24 mouse cellular contexts compared by ENCODE assay signal in the genomic region with DNA sequence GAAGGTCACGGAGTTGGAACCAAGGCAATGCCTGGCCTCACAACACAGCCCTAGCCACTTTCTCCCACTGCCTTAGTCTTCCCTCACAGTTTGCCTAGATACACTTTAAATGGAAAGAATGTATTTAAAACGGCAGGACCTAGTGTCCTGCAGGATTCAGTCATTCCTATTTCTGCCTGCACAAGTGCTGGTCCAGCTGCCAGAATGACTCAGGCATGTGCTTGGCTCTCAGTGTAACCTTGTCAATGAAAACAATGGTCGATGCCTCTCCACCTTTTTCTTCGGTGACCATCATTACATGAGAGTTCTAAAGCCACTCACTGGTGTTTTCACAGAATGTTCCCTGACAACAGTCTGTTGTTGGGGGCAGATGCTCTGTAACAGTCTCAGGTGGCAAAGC. TPM values are rescaled to one million over a fixed set of nuclear protein-coding genes. Genes with fewer than 3 reads are reported as not detected.
DNase-seq lines count a peak whose midpoint lies in the region; ATAC-seq and TF ChIP-seq lines count a peak whose summit lies in the region.
"Had no signal": no experiment of that assay in that cellular context is flagged by ENCODE, and none has a peak within 500 bp of the region (broad histone marks: within the 10 kb centered on the region; RNA-seq: fewer than 3 reads in every experiment).

No protein-coding gene starts in this region.

- H3K4me1 ChIP-seq in midbrain, embryonic 11.5 days (ENCODE audit: control insufficient read depth, insufficient read depth, low read length): no peaks in the 10 kb centered on the region
- no peaks in the 10 kb centered on the region for H3K4me1 ChIP-seq in midbrain, postnatal 0 days (ENCODE audit: insufficient read depth, low read length)
- H3K4me1 ChIP-seq: embryonic facial prominence, embryonic 12.5 days; forebrain, embryonic 15.5 days; heart, embryonic 15.5 days; hindbrain, embryonic 15.5 days had no signal

- H3K9me3 ChIP-seq in midbrain, embryonic 11.5 days (ENCODE audit: control insufficient read depth, low read length): no peaks in the 10 kb centered on the region
- H3K9me3 ChIP-seq in midbrain, postnatal 0 days (ENCODE audit: low read length): no peaks in the 10 kb centered on the region
- H3K9me3 ChIP-seq: embryonic facial prominence, embryonic 12.5 days; forebrain, embryonic 15.5 days; heart, embryonic 15.5 days; hindbrain, embryonic 15.5 days had no signal

- no peak for TF ChIP-seq CTCF in midbrain, postnatal 0 days (IDR thresholded peaks at IDR 0.05)

- no peak overlapping the region for H3K27ac ChIP-seq in midbrain, embryonic 11.5 days (ENCODE audit: low read depth, low read length)
- H3K27ac ChIP-seq in midbrain, postnatal 0 days (ENCODE audit: low read depth, low read length): no peak overlapping the region
- H3K27ac ChIP-seq: embryonic facial prominence, embryonic 12.5 days; forebrain, embryonic 15.5 days; heart, embryonic 15.5 days; hindbrain, embryonic 15.5 days had no signal

- peak; percentile 41 for ATAC-seq in frontal cortex, adult (ENCODE audit: low TSS enrichment)
- no peak for ATAC-seq in midbrain, embryonic 11.5 days (ENCODE audit: low FRiP score)
- no peak for ATAC-seq in midbrain, postnatal 0 days (ENCODE audit: low FRiP score)
- ATAC-seq: activated CD4-positive, CD25-positive, alpha-beta regulatory T cell, adult 4 months; forebrain, embryonic 15.5 days; intestine, embryonic 16.5 days; Patski had no signal

- H3K9ac ChIP-seq in midbrain, embryonic 11.5 days (ENCODE audit: low read length): no peak overlapping the region
- H3K9ac ChIP-seq in midbrain, postnatal 0 days (replicated peaks; ENCODE audit: low read length, poor library complexity, severe bottlenecking): no peak overlapping the region
- H3K9ac ChIP-seq: embryonic facial prominence, embryonic 12.5 days; forebrain, embryonic 15.5 days; heart, embryonic 15.5 days; hindbrain, embryonic 15.5 days had no signal

- H3K4me3 ChIP-seq in midbrain, embryonic 11.5 days (ENCODE audit: low read depth, low read length): no peak overlapping the region
- H3K4me3 ChIP-seq in midbrain, postnatal 0 days (ENCODE audit: low read depth, low read length): no peak overlapping the region
- H3K4me3 ChIP-seq in myocyte: no peak overlapping the region
- H3K4me3 ChIP-seq: embryonic facial prominence, embryonic 12.5 days; forebrain, embryonic 15.5 days; heart, embryonic 15.5 days; hindbrain, embryonic 15.5 days had no signal

- no peak overlapping the region for H3K4me2 ChIP-seq in midbrain, embryonic 11.5 days
- no peak overlapping the region for H3K4me2 ChIP-seq in midbrain, postnatal 0 days (ENCODE audit: low read depth, low read length, poor library complexity, severe bottlenecking)
- no peak overlapping the region for H3K4me2 ChIP-seq in myocyte (ENCODE audit: low read depth)
- H3K4me2 ChIP-seq: embryonic facial prominence, embryonic 12.5 days; forebrain, embryonic 15.5 days; heart, embryonic 11.5 days; heart, embryonic 15.5 days; hindbrain, embryonic 15.5 days had no signal

- 94% methylated on average over 4 of the region's 4 CpGs for WGBS in midbrain, embryonic 11.5 days
- 85% methylated on average over 4 of the region's 4 CpGs for WGBS in midbrain, postnatal 0 days

- no peaks in the 10 kb centered on the region for H3K27me3 ChIP-seq in midbrain, embryonic 11.5 days (ENCODE audit: control insufficient read depth, insufficient read depth, low read length)
- no peaks in the 10 kb centered on the region for H3K27me3 ChIP-seq in midbrain, postnatal 0 days (ENCODE audit: insufficient read depth, low read length)
- no peaks in the 10 kb centered on the region for H3K27me3 ChIP-seq in myocyte (ENCODE audit: control insufficient read depth, insufficient read depth, insufficient read length)
- H3K27me3 ChIP-seq: embryonic facial prominence, embryonic 12.5 days; forebrain, embryonic 15.5 days; heart, embryonic 15.5 days; hindbrain, embryonic 15.5 days; Patski had no signal

- no peak overlapping the region for H3ac ChIP-seq in myocyte (ENCODE audit: control insufficient read depth, insufficient read length)

- TF ChIP-seq POLR2A in myocyte (IDR thresholded peaks at IDR 0.05; ENCODE audit: insufficient read length, low read depth): no peak

- DNase-seq in adrenal gland, adult (ENCODE audit: inconsistent age in 2 of 2, low spot score in 1 of 2): peak; percentile 36 to 60
- no peak for DNase-seq in adrenal gland, adult 18-20 months (ENCODE audit: low spot score in 2 of 2)
- no peak for DNase-seq in frontal cortex, postnatal 36 days (ENCODE audit: low spot score in 2 of 2)
- DNase-seq in midbrain, embryonic 11.5 days (ENCODE audit: low spot score, missing footprints): peak; percentile 19
- no peak for DNase-seq in midbrain, postnatal 0 days (ENCODE audit: low spot score)
- no peak for DNase-seq in lung, postnatal 4 days
- DNase-seq: cerebellum, adult 2 months; cerebellum, postnatal 10 days; gastrocnemius, postnatal 14 days; heart, postnatal 36 days; kidney, adult 2 months had no signal

- H3K36me3 ChIP-seq in midbrain, embryonic 11.5 days (ENCODE audit: control insufficient read depth, insufficient read depth, low read length): peaks cover 11% of the 10 kb centered on the region; the same call in 1 of the 2 replicates
- peaks cover 29% of the 10 kb centered on the region for H3K36me3 ChIP-seq in midbrain, postnatal 0 days (ENCODE audit: insufficient read depth, low read length)
- peaks cover 19% of the 10 kb centered on the region for H3K36me3 ChIP-seq in myocyte (ENCODE audit: control insufficient read depth, insufficient read depth)

- H3K79me2 ChIP-seq in myocyte (ENCODE audit: control insufficient read depth, insufficient read depth): no peaks in the 10 kb centered on the region

TF ChIP-seq in myocyte, 11 proteins besides CTCF, POLR2A, EP300 and RAD21:
- TF ChIP-seq E2F4 (IDR thresholded peaks at IDR 0.05; ENCODE audit: insufficient read depth): no peak
- TF ChIP-seq MYOG (IDR thresholded peaks at IDR 0.05; ENCODE audit: control insufficient read depth in 1 of 3, insufficient read depth in 1 of 3, insufficient read length in 2 of 3, low read depth in 2 of 3): peak in 2 of 3 experiments; percentile 57 to 66
- no peak for TF ChIP-seq TCF12 (IDR thresholded peaks at IDR 0.05; ENCODE audit: insufficient read depth, poor library complexity, severe bottlenecking)
- peak in 1 of 3 experiments; percentile 66 for TF ChIP-seq MYOD1 (IDR thresholded peaks at IDR 0.05; ENCODE audit: control insufficient read depth in 1 of 3, insufficient read length in 2 of 3, low read depth in 2 of 3)
TF ChIP-seq in myocyte: peak in this region for 2.

RNA-seq across cellular contexts. Expression of gene Poc5, which starts 30.4 kb away (rescaled TPM):
- total RNA-seq in adrenal gland, adult 18-20 months (2021): 10 to 100 TPM; 13.1 to 14.0 TPM
- 28.5 and 31.5 TPM in 2 replicates for polyA plus RNA-seq in midbrain, embryonic 11.5 days (2014; fragmentation: Nextera tagmentation; extraction: Ambion mirVana)
- total RNA-seq in midbrain, postnatal 0 days (2014; rRNA removed): 24.0 and 27.7 TPM in 2 replicates
- polyA plus RNA-seq in midbrain, postnatal 0 days (2015; fragmentation: Nextera tagmentation; extraction: Ambion mirVana): 15.7 and 16.3 TPM in 2 replicates
- polyA plus RNA-seq in myocyte (2012; fragmentation: generic; extraction: Trizol): 6.1 TPM

RNA-seq across cellular contexts. Expression of gene Ankdd1b, which starts 52.5 kb away (rescaled TPM):
- under 1 TPM; 0.86 to 0.90 TPM for total RNA-seq in adrenal gland, adult 18-20 months (2021)
- not detected in 2 replicates for polyA plus RNA-seq in midbrain, embryonic 11.5 days (2014; fragmentation: Nextera tagmentation; extraction: Ambion mirVana)
- total RNA-seq in midbrain, postnatal 0 days (2014; rRNA removed): 0.22 TPM in 1 of 2 replicates, not detected in the other
- not detected in 2 replicates for polyA plus RNA-seq in midbrain, postnatal 0 days (2015; fragmentation: Nextera tagmentation; extraction: Ambion mirVana)
- polyA plus RNA-seq in myocyte (2012; fragmentation: generic; extraction: Trizol): not detected
- polyA plus RNA-seq: activated CD4-positive, CD25-positive, alpha-beta regulatory T cell, adult 4 months; C2C12; forebrain, embryonic 11.5 days; forebrain, embryonic 15.5 days; hindbrain, embryonic 11.5 days; hindbrain, embryonic 15.5 days had no signal

Comparison
In these comparisons a context has a peak if more than half of its experiments do, and no peak if none do; other contexts are left out.
1. DNase-seq: peak in adrenal gland, adult (2 of 2) and midbrain, embryonic 11.5 days (single experiment); none in adrenal gland, adult 18-20 months (0 of 2), frontal cortex, postnatal 36 days (0 of 2), midbrain, postnatal 0 days (single experiment) and lung, postnatal 4 days (0 of 2).